Mouse (Mus musculus): Measurements from ENCODE around the gene Irf3.

DNA sequence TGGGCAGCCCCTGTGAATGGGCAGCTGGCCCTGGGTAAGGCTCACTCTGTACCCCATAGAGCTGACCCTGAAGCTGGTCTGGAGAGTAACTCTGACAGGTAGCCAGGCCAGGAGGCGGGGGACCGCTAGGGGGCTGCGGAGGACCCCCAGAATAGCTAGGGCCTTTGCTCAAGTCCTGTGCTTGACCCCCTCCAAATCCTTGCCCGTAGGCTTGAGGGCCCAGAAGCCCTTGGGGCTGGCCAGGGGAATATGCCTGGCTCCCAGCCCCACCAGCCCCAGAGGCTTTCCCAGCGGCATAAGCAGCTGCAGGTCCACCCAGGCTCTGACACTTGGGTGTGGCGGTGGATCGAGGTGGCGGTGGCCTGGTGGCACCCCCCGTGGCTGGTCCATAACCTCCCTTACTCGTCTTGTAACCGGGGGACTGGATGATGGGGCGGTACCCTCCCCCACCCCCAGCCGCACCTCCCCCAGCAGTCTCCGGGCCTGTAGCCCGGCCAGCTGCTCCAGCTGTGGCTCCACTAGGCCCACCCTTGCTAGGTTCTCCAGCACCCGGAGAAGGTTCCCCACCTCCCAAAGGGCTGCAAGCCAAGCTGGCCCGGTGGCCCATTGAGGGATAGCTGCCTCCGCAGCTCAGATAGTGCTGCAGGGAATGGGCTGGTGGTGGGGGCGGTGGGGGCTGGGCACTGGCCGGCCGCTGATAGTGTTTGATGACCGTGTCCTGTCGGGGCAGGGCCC lies 51.6 kb downstream of the Irf3 start:
- TF ChIP-seq CTCF (conservative IDR thresholded peaks at IDR 0.05; ENCODE audit: low read length) (no peak), POU5F1 (IDR thresholded peaks at IDR 0.05; ENCODE audit: borderline replicate concordance, low read length) (no peak), NANOG (IDR thresholded peaks at IDR 0.05; ENCODE audit: borderline replicate concordance, low read length) (no peak)
